ENCODE assay signal across 9 mouse cellular contexts in the genomic region with DNA sequence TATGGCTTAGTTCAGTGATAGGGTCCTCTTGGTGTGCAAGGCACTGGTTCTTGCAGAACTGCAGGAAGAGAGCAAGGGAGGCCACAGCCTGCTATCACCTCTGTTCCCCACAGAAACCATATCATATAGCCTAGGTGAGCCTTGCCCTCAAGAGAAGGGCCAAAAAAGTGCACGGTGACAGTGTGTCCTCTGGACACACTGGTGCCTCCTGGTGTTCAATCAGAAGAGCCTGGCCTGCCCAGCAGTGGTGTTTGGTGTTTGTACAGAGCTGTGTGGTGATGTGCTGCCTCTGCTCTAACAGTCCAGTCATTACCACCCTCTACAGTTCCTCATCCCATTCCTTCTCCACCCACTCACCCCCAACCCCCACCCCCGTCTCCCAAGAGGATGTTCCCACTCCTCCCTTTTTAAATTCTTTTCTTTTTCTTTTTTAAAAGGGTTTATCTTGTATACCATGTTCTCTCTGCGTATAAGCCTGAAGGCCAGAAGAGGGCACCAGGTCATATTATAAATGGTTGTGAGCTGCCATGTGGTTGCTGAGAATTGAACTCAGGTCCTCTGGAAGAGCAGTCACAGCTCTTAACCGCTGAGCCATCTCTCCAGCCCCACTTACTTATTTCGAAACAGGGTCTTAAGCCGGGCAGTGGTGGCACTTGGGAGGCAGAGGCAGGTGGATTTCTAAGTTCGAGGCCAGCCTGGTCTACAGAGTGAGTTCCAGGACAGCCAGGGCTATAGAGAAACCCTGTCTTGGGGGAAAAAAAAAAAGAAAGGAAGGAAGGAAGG. TPM values are rescaled to one million over a fixed set of nuclear protein-coding genes. Genes with fewer than 3 reads are reported as not detected.
DNase-seq lines count a peak whose midpoint lies in the region; TF ChIP-seq lines count a peak whose summit lies in the region.
"Had no signal": no experiment of that assay in that cellular context is flagged by ENCODE, and none has a peak within 500 bp of the region (broad histone marks: within the 10 kb centered on the region; RNA-seq: fewer than 3 reads in every experiment).

No protein-coding gene starts in this region.

- H3K4me3 ChIP-seq in kidney, adult 2 months (ENCODE audit: insufficient read depth, low read depth, low read length): no peak overlapping the region
- H3K4me3 ChIP-seq: erythroblast, embryonic 14.5 days had no signal

- peak; percentile 12 for DNase-seq in adrenal gland, postnatal 10 days
- DNase-seq in adrenal gland, adult (ENCODE audit: inconsistent age in 2 of 2, low spot score in 1 of 2): no peak
- no peak for DNase-seq in kidney, adult 2 months
- no peak for DNase-seq in kidney, adult 18-20 months
- peak; percentile 38 for DNase-seq in testis, postnatal 10 days (ENCODE audit: low spot score)
- DNase-seq in testis, postnatal 14 days (ENCODE audit: low spot score): no peak
- DNase-seq in skeletal muscle tissue, adult 2 months (ENCODE audit: low read depth, low spot score): peak; percentile 7
- no peak for DNase-seq in cerebellum, adult 18-20 months

- H3K27ac ChIP-seq in kidney, adult 2 months (ENCODE audit: insufficient read depth, low read depth, low read length): no peak overlapping the region

- WGBS in kidney, adult 2 months: 80% methylated on average over 7 of the region's 7 CpGs

- no peak for TF ChIP-seq POLR2A in kidney, adult 2 months (IDR thresholded peaks at IDR 0.05; ENCODE audit: low read depth, low read length)

- no peaks in the 10 kb centered on the region for H3K27me3 ChIP-seq in kidney, adult 2 months (replicated peaks; ENCODE audit: control insufficient read depth, insufficient read depth, low read length)

- peak; percentile 36; the same call in 1 of the 2 replicates for TF ChIP-seq CTCF in kidney, adult 2 months (conservative IDR thresholded peaks at IDR 0.05; ENCODE audit: insufficient read depth, insufficient read length, low read depth, low read length)

- peaks cover 17% of the 10 kb centered on the region for H3K4me1 ChIP-seq in kidney, adult 2 months (ENCODE audit: control insufficient read depth, insufficient read depth, low read length)

- no peaks in the 10 kb centered on the region for H3K36me3 ChIP-seq in kidney, adult 2 months (ENCODE audit: control insufficient read depth, insufficient read depth, low read length)

RNA-seq across cellular contexts. Expression of gene Atf5, which starts 5.4 kb away (rescaled TPM):
- total RNA-seq in adrenal gland, postnatal 10 days (2021): 100 to 1,000 TPM; 144 to 202 TPM
- polyA plus RNA-seq in kidney, adult 2 months (2012; rRNA removed): 42.1 and 57.2 TPM in 2 replicates

RNA-seq across cellular contexts. Expression of gene Il4i1, which starts 5.7 kb away (rescaled TPM):
- 1 to 10 TPM; 5.2 TPM for total RNA-seq in adrenal gland, postnatal 10 days (2021)
- polyA plus RNA-seq in kidney, adult 2 months (2012; rRNA removed): 1.5 and 9.7 TPM in 2 replicates

RNA-seq across cellular contexts. Expression of gene Nup62, which starts 6.0 kb away (rescaled TPM):
- 10 to 100 TPM; 44.3 to 47.1 TPM for total RNA-seq in adrenal gland, postnatal 10 days (2021)
- 32.6 and 35.9 TPM in 2 replicates for polyA plus RNA-seq in kidney, adult 2 months (2012; rRNA removed)

RNA-seq across cellular contexts. Expression of gene Akt1s1, which starts 26.9 kb away (rescaled TPM):
- 100 to 1,000 TPM in 1 of 2 experiments, 10 to 100 TPM in 1; 92.4 to 109 TPM for total RNA-seq in adrenal gland, postnatal 10 days (2021)
- 90.6 and 121 TPM in 2 replicates for polyA plus RNA-seq in kidney, adult 2 months (2012; rRNA removed)

RNA-seq across cellular contexts. Expression of gene Tbc1d17, which starts 27.0 kb away (rescaled TPM):
- 10 to 100 TPM; 61.9 to 73.1 TPM for total RNA-seq in adrenal gland, postnatal 10 days (2021)
- polyA plus RNA-seq in kidney, adult 2 months (2012; rRNA removed): 100 and 114 TPM in 2 replicates

Comparison
In these comparisons a context has a peak if more than half of its experiments do, and no peak if none do; other contexts are left out.
1. DNase-seq: peak in adrenal gland, postnatal 10 days (single experiment), testis, postnatal 10 days (single experiment) and skeletal muscle tissue, adult 2 months (single experiment); none in adrenal gland, adult (0 of 2), kidney, adult 2 months (single experiment), kidney, adult 18-20 months (single experiment), testis, postnatal 14 days (single experiment) and cerebellum, adult 18-20 months (0 of 2).